Mouse (Mus musculus) adrenal gland, postnatal 4 days (tissue): ENCODE measurements around the gene Gm3336. TPM values are rescaled to one million over a fixed set of nuclear protein-coding genes. Genes with fewer than 3 reads are reported as not detected.
A peak's percentile ranks its signal among the peaks of the same experiment; 100 is the strongest.

Experiments used
- DNase-seq, 2 experiments: peaks; one replicate each; pipeline ENCODE4 v3.0.0; 2021 to 2022; ENCODE audit warnings: low spot score in 2 of 2, mixed read lengths in 2 of 2
- total RNA-seq, 2 experiments: library from RNA; stranded (reverse); gene quantifications; 2 replicates each; pipeline ENCODE4 v1.2.3; 2021

Gm3336 gene
- total RNA-seq, 2 experiments from 2014 or later: not detected

- no peak for DNase-seq
Measured at GRCm38 (mm10) chr8:70715086-70715485, 3.3 kb upstream of the Gm3336 start.

GRCm38 (mm10) chr8:70716521-70717400, 1.6 kb upstream of the Gm3336 start:
- no peak for DNase-seq

- no peak for DNase-seq
Measured at GRCm38 (mm10) chr8:70719796-70720270, 1.5 kb downstream of the Gm3336 start.

- DNase-seq: peak; percentile 58 to 63
Measured at GRCm38 (mm10) chr8:70720739-70721138, 2.4 kb downstream of the Gm3336 start.

- DNase-seq: no peak
Measured at GRCm38 (mm10) chr8:70721601-70722000, 3.3 kb downstream of the Gm3336 start.

GRCm38 (mm10) chr8:70723486-70724210, 5.3 kb downstream of the Gm3336 start, which contains the start of gene Pde4c:
Gene Pde4c, plus strand, starts transcription at chr8:70723720.
- DNase-seq: no peak

GRCm38 (mm10) chr8:70724216-70724615, 5.9 kb downstream of the Gm3336 start:
- DNase-seq: no peak

- DNase-seq: no peak
Measured at GRCm38 (mm10) chr8:70725792-70726447, 7.6 kb downstream of the Gm3336 start.

GRCm38 (mm10) chr8:70726721-70727120, 8.4 kb downstream of the Gm3336 start:
- no peak for DNase-seq

- DNase-seq: no peak
Measured at GRCm38 (mm10) chr8:70729808-70730475, 11.6 kb downstream of the Gm3336 start.

- no peak for DNase-seq
Measured at GRCm38 (mm10) chr8:70730956-70731355, 12.6 kb downstream of the Gm3336 start.

GRCm38 (mm10) chr8:70737705-70738104, 19.4 kb downstream of the Gm3336 start:
- DNase-seq: no peak

GRCm38 (mm10) chr8:70738211-70738610, 19.9 kb downstream of the Gm3336 start:
- DNase-seq: no peak

- DNase-seq: no peak
Measured at GRCm38 (mm10) chr8:70741661-70742060, 23.3 kb downstream of the Gm3336 start.

GRCm38 (mm10) chr8:70742176-70742575, 23.8 kb downstream of the Gm3336 start:
- DNase-seq: no peak

GRCm38 (mm10) chr8:70742981-70743655, 24.8 kb downstream of the Gm3336 start:
- DNase-seq: no peak

- DNase-seq: no peak
Measured at GRCm38 (mm10) chr8:70743656-70744590, 25.6 kb downstream of the Gm3336 start.

- no peak for DNase-seq
Measured at GRCm38 (mm10) chr8:70744806-70745205, 26.5 kb downstream of the Gm3336 start.

- DNase-seq: no peak
Measured at GRCm38 (mm10) chr8:70745691-70746220, 27.4 kb downstream of the Gm3336 start.
